Mouse (Mus musculus): ENCODE results near the gene Anxa3. TPM values are rescaled to one million over a fixed set of nuclear protein-coding genes. Genes with fewer than 3 reads are reported as not detected.

Anxa3 gene
- polyA plus RNA-seq (2012; rRNA removed) = 18.5 and 25.7 TPM in 2 replicates

DNA sequence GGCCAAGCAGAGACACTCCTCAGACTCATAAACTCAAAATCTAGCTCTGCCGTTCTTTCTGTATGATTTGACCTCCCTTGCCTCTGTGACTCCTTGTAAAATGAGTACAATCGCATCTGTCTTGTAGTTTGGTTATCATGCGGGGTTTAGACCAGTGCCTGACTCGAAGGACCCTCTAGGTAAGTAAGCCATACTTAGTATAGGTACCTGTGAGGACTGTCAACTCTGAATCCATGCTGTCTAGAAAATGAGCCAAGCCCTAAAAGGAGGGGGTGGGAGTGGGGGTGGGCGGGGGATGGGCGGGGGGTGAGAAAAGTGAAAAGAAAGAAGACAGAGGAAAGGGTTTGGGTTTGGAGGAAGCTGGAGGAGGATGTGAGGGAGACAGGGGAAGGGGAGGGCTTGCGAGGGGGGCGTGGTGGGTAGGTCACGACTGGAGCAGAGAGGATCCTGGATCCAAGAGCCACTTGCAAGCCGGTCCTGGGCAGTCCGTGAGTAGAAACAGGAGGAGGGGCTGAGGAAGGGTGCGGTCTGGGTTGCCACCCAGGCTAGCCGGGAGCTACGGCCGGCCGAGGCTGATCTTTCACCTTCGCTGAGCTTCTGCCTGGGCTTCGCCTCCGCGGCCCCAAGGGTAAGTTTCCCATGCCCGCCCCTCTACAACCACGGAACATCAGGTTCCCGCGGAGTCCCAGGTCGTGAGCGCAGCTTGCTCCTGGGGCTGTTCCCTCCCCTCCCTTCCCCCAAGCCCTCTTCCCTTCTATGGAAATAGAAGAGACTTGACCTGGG is at the start of gene Anxa3:
Anxa3 (plus strand) TSS at position 404 of the 783 bp plus-strand sequence.
- DNase-seq (ENCODE audit: extremely low spot score in 1 of 2, low spot score in 1 of 2) = no peak

- no peak for DNase-seq (ENCODE audit: extremely low spot score in 1 of 2, low spot score in 1 of 2)
Measured at GRCm38 (mm10) chr5:96747195-96747984, 45.7 kb upstream of the Anxa3 start.

- no peak for DNase-seq (ENCODE audit: extremely low spot score in 1 of 2, low spot score in 1 of 2)
Measured at GRCm38 (mm10) chr5:96757615-96758014, 35.5 kb upstream of the Anxa3 start.

DNA sequence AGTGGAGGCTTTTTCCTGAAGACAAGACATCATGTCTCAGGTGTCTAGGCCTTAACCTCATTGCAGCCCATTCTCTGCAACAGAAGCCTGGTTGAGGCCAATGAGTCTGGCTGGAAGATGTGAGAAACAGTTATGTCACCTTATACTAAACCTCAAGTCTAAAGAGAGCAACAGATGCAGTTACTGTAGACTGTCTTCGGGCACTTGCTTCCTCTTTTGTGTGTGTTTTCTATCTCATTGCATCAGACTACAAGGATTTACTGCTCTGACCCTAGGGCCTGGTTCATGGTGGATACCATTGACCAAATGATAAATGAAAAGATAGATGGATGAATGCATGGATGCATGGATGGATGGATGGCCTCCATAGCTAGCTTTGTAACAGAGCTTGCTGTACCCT is 31.1 kb upstream of the Anxa3 start:
- DNase-seq (ENCODE audit: extremely low spot score in 1 of 2, low spot score in 1 of 2) = no peak

GRCm38 (mm10) chr5:96768846-96769471 is 24.2 kb upstream of the Anxa3 start:
- DNase-seq (ENCODE audit: extremely low spot score in 1 of 2, low spot score in 1 of 2) = peak; percentile 43 to 89

GRCm38 (mm10) chr5:96783506-96784288 is 9.4 kb upstream of the Anxa3 start:
- DNase-seq (ENCODE audit: extremely low spot score in 1 of 2, low spot score in 1 of 2) = peak in 1 of 2 experiments; percentile 12

GRCm38 (mm10) chr5:96785096-96785495 is 8.0 kb upstream of the Anxa3 start:
- DNase-seq (ENCODE audit: extremely low spot score in 1 of 2, low spot score in 1 of 2) = no peak

GRCm38 (mm10) chr5:96792422-96792821 is 717 bp upstream of the Anxa3 start:
- no peak for DNase-seq (ENCODE audit: extremely low spot score in 1 of 2, low spot score in 1 of 2)

DNA sequence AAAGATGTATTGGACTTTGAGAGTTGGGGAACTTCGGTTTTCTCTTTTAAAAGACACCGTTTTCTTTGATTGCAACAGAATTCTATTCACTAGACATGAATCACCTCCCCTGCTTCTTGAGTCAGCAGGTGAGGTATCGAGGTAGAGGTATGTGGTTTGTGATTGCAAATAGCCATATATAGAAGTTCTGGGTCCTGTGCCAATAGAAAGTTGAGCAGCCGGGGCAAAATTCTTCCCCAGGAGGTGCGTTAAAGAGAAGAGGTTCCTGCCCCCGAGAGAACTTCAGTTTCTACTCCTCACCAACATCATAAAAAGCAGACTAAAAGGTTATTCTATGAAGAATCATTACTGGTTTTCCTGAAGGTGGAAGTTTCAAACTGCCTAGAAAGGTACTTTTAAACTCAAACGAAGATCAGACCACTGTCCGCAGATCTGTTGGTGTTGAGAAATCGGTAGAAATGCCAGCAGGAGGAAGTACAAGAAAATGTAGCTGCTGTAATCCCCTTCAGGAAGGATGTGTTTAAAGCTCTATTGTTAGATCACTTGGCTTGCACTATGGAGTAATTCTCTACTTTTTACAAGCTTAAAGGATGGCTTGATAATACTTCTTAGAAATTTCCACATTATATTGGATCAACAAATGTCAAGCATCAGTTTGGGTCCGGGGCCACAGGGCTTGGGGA is 955 bp downstream of the Anxa3 start:
- no peak for DNase-seq (ENCODE audit: extremely low spot score in 1 of 2, low spot score in 1 of 2)

GRCm38 (mm10) chr5:96795752-96796151 is 2.6 kb downstream of the Anxa3 start:
- DNase-seq (ENCODE audit: extremely low spot score in 1 of 2, low spot score in 1 of 2) = no peak

DNA sequence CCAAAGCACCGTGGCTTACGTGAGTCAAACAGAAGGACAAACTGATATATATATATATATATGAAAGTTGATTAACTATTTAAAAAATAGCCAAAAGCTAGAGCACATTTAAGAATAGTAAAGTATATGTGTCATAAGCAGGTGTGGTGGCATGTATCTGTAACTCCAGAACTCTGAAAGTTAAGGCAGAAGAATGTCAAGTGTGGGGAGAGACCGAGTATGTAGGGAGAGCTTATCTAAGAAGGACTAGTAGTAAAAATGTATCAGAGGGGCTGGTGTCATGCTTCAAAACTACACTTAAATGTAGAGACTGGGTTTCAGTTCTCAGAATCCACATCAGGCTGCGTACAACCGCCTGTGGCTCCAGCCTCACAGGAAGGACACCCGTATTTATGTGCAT is 4.3 kb downstream of the Anxa3 start:
- DNase-seq (ENCODE audit: extremely low spot score in 1 of 2, low spot score in 1 of 2) = no peak

DNA sequence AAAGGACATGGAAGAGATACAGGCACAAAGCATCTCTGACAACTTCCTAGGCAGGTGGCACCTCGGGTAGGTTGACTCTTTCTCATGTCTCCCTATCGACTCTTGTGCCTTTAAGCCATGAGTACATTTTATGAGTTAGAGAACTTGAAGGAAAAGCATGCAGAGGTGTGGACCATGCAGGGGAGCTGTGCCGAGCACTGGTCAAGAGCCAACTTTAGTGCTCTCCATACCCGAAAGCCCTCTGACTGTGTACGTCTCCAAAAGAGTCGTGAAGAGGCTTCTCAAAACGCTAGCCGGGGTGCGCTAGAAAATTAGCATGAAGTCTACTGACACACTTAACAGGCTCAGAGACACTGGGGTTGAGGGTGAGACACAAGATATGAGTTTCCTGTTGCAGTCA is 6.0 kb downstream of the Anxa3 start:
- DNase-seq (ENCODE audit: extremely low spot score in 1 of 2, low spot score in 1 of 2) = no peak

GRCm38 (mm10) chr5:96799969-96800368 is 6.8 kb downstream of the Anxa3 start:
- DNase-seq (ENCODE audit: extremely low spot score in 1 of 2, low spot score in 1 of 2) = no peak

- DNase-seq (ENCODE audit: extremely low spot score in 1 of 2, low spot score in 1 of 2) = no peak
Measured at GRCm38 (mm10) chr5:96802185-96802584, 9.0 kb downstream of the Anxa3 start.

DNA sequence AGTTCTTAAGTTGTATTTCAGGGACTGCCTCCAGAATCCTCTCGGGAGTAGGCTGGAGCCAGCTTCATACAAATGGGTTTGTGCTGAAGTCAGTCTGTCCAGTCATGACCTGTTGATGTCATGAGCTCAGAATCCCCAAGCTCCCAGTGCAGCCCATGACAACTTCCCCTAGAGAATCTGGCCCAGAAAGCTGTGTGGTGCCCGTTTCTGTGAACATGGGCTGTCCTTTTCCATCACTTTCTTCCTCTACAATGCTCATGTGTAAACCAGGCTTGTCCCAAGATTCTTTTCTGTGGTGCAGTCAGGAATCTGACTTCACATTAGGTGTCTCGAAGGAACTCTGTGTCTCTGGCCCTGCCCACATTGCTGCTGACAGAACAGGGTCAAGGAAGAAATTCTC is 10.0 kb downstream of the Anxa3 start:
- DNase-seq (ENCODE audit: extremely low spot score in 1 of 2, low spot score in 1 of 2) = no peak

DNA sequence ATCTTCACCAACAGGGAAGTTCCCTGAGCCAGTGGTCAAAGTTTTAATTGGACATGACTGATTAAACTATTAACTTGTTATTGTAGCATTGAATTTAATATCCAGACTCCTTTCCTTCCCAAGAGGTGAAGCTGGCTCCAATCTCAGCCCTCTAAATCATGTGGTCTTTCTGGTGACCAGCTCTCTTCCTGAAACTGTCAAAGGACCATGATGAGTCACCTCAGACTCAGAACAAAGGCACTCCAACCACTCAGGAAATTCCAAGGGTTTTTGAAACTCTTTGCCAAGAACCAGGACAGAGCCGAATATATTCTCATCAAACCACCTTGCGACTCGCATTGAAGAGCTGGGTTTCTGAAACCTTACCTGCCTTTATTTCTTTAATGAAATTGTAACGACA is 11.2 kb downstream of the Anxa3 start:
- DNase-seq (ENCODE audit: extremely low spot score in 1 of 2, low spot score in 1 of 2) = no peak

DNA sequence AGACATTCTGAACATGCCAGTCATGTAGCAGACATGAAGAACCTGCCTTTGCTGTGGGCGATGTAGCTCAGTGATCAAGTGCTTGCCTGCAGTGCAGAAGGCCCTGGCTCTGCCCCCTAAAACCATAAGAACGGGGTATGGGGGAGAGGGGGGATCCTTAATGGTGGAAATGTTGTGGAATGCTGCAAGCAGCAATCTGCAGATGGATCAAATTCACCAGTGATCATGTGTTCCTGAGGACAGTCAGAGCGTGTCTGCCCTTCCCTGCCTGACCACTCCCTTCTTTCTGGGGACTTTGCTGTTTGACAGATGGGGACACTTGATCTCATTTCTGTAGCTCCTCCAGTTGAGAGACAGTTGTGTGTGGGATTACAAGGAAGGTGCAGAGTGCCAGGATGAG is 11.7 kb downstream of the Anxa3 start:
- no peak for DNase-seq (ENCODE audit: extremely low spot score in 1 of 2, low spot score in 1 of 2)

- DNase-seq (ENCODE audit: extremely low spot score in 1 of 2, low spot score in 1 of 2) = peak; percentile 6 to 21
Measured at GRCm38 (mm10) chr5:96810620-96811019, 17.5 kb downstream of the Anxa3 start.

- DNase-seq (ENCODE audit: extremely low spot score in 1 of 2, low spot score in 1 of 2) = no peak
Measured at GRCm38 (mm10) chr5:96824769-96825327, 31.7 kb downstream of the Anxa3 start.

- DNase-seq (ENCODE audit: extremely low spot score in 1 of 2, low spot score in 1 of 2) = no peak
Measured at GRCm38 (mm10) chr5:96827176-96827575, 34.0 kb downstream of the Anxa3 start.

Measured in frontal cortex, adult 2 months (tissue).